Mouse (Mus musculus): ENCODE data around the gene Gna13. TPM values are rescaled to one million over a fixed set of nuclear protein-coding genes. Genes with fewer than 3 reads are reported as not detected.

Gna13 gene
- total and polyA plus RNA-seq, 2 experiments from 2014 or later = 44.4 to 55.0 TPM

DNA sequence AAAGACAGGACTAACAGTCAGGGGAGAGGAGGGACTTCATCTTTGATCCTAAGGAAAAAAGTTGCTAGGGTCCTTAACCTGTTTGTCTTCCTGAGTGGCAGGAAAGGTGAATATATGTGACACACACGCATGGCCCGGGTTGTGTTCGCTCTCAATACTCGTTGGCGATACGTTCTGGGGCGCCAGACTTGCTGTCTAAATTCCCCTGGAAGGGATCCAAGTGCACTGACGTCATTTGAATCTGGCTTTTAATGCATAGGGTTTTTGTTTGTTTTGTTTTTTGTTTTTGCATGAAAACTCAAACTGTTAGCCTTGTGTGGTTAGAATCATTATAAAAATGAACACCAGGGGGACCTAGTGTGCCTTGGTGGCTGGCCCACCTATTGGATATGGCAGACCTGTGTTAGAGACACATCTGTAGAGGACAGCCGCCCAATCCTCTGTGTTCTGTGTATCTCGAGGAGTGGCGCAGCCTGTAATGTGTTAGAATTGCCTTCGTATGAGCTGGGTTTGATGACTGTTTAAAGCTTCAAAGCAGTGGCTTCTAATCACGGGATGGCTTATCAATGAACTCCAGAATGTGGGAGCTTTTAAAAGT lies 82.9 kb downstream of the Gna13 start:
- H3K27ac ChIP-seq = no peak overlapping the region
- no peaks in the 10 kb centered on the region for H3K36me3 ChIP-seq (ENCODE audit: insufficient read depth, low read length)
- peak; percentile 84 for DNase-seq (ENCODE audit: low spot score)
- H3K9ac ChIP-seq (replicated peaks; ENCODE audit: low read length) = no peak overlapping the region
- H3K4me3 ChIP-seq (ENCODE audit: low read length) = no peak overlapping the region
- no peaks in the 10 kb centered on the region for H3K27me3 ChIP-seq (ENCODE audit: insufficient read depth, low read length)
- WGBS = 52% methylated on average over 13 of the region's 13 CpGs
- peak; percentile 84 for TF ChIP-seq CTCF (IDR thresholded peaks at IDR 0.05; ENCODE audit: low read depth)
- no peak overlapping the region for H3K4me2 ChIP-seq (ENCODE audit: low read depth, low read length)
- no peaks in the 10 kb centered on the region for H3K9me3 ChIP-seq (ENCODE audit: low read length)
- H3K4me1 ChIP-seq (ENCODE audit: insufficient read depth, low read length) = no peaks in the 10 kb centered on the region
- peak; percentile 70 for ATAC-seq

Other genes with a start within 250 kb of the Gna13 start
- gene E030025P04Rik, start 218.5 kb upstream of the Gna13 start, total RNA-seq (2014; rRNA removed) = not detected in 2 replicates
- not detected in 2 replicates for gene E030025P04Rik, start 218.5 kb upstream of the Gna13 start, polyA plus RNA-seq (2015; fragmentation: Nextera tagmentation; extraction: Ambion mirVana)
- gene Rgs9, start 64.7 kb upstream of the Gna13 start, total RNA-seq (2014; rRNA removed) = 28.5 and 30.3 TPM in 2 replicates
- gene Rgs9, start 64.7 kb upstream of the Gna13 start, polyA plus RNA-seq (2015; fragmentation: Nextera tagmentation; extraction: Ambion mirVana) = 13.4 and 14.3 TPM in 2 replicates
- not detected in 2 replicates for gene 9930022D16Rik, start 51.1 kb downstream of the Gna13 start, total RNA-seq (2014; rRNA removed)
- gene 9930022D16Rik, start 51.1 kb downstream of the Gna13 start, polyA plus RNA-seq (2015; fragmentation: Nextera tagmentation; extraction: Ambion mirVana) = not detected in 2 replicates
- gene Amz2, start 63.1 kb downstream of the Gna13 start, total RNA-seq (2014; rRNA removed) = 145 and 151 TPM in 2 replicates
- gene Amz2, start 63.1 kb downstream of the Gna13 start, polyA plus RNA-seq (2015; fragmentation: Nextera tagmentation; extraction: Ambion mirVana) = 38.4 and 38.8 TPM in 2 replicates
- 10.4 and 13.1 TPM in 2 replicates for gene Arsg, start 110.5 kb downstream of the Gna13 start, total RNA-seq (2014; rRNA removed)
- 9.9 and 10.3 TPM in 2 replicates for gene Arsg, start 110.5 kb downstream of the Gna13 start, polyA plus RNA-seq (2015; fragmentation: Nextera tagmentation; extraction: Ambion mirVana)
- gene Slc16a6, start 110.8 kb downstream of the Gna13 start, total RNA-seq (2014; rRNA removed) = 10.5 and 11.2 TPM in 2 replicates
- 7.9 and 8.7 TPM in 2 replicates for gene Slc16a6, start 110.8 kb downstream of the Gna13 start, polyA plus RNA-seq (2015; fragmentation: Nextera tagmentation; extraction: Ambion mirVana)
- 14.6 and 23.3 TPM in 2 replicates for gene Wipi1, start 249.1 kb downstream of the Gna13 start, total RNA-seq (2014; rRNA removed)
- 21.0 and 23.5 TPM in 2 replicates for gene Wipi1, start 249.1 kb downstream of the Gna13 start, polyA plus RNA-seq (2015; fragmentation: Nextera tagmentation; extraction: Ambion mirVana)

All from hindbrain, postnatal 0 days (tissue).